Mouse (Mus musculus) adrenal gland, postnatal 14 days (tissue): ENCODE measurements around the gene Ggt1. TPM values are rescaled to one million over a fixed set of nuclear protein-coding genes. Genes with fewer than 3 reads are reported as not detected.
A peak's percentile ranks its signal among the peaks of the same experiment; 100 is the strongest.

Source experiments
- DNase-seq: peaks from one replicate; pipeline ENCODE4 v3.0.0; 2021; ENCODE audit warnings: mixed read lengths
- total RNA-seq: library from RNA; stranded (reverse); gene quantifications from 2 replicates; pipeline ENCODE4 v1.2.3, GENCODE M21; 2021

The Ggt1 gene
- total RNA-seq, 1 experiment from 2014 or later = not detected

DNA sequence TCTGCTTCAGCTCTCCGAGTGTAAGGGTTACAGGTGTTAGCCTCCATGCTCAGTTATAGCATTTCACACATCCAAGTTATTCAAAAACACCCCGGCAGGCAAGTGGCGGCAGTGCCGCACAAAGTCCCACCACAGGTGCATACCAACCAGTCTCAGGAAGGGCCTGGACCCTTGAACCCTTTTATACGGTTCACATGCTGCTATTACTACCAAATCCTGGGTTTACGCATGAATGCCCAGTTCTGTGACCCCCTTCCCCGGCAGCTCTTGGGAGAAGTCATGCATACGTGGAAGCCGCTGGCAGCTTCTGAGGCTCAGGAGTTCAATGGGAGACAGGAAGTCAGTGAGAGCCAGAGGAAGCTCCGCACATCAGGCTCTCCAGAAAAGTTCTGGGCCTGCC lies 11.8 kb downstream of the Ggt1 start:
- DNase-seq = no peak

DNA sequence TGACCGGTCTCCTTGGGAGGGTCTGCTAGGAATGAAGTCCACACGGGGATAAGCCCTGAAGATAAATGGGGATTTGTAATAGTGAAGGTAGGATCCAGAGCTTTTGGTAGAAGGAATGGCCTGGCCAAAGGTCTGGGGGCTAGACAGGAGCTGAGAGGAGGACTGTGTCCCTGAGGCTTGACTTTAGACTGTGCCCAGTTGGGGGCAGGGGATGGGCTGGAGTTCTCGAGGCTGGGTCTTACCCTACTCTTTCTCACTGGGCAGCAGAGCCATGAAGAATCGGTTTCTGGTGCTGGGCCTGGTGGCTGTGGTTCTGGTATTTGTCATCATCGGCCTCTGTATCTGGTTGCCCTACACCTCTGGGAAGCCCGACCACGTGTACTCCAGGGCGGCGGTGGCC lies 12.6 kb downstream of the Ggt1 start:
- no peak for DNase-seq

DNA sequence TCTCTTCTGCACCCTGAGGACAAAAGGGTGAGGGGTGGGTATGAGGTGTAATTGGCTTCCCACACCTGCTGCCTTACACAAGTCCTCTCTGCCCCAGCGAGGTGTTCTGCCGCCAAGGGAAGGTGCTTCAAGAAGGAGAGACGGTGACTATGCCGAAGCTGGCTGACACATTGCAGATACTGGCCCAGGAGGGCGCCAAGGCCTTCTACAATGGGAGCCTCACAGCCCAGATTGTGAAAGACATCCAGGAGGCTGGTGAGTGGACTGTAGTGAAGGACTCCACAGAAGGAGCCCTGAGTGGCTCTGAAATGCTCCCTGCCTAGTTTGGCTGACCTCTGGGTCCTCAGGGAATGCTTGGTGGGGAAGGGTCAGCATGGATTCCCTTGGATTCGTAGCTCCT lies 17.7 kb downstream of the Ggt1 start:
- peak; percentile 43 for DNase-seq

- DNase-seq = peak; percentile 94
Measured at GRCm38 (mm10) chr10:75585876-75586552, 24.6 kb downstream of the Ggt1 start.

DNA sequence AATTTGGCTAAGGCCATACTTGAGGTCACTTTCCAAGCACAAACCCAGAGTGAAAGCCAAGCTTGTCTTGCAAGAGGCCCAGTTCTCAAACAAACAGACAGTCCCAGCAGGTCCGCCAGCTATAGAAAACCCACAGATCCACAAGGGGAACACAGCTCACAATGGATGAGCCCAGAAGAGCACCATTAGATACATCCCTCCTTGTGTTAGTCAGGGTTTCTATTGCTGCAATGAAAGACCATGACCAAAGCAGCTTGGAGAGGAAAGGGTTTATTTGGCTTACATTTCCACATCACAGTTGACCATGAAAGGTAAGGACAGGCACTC lies 25.1 kb downstream of the Ggt1 start:
- DNase-seq = no peak

DNA sequence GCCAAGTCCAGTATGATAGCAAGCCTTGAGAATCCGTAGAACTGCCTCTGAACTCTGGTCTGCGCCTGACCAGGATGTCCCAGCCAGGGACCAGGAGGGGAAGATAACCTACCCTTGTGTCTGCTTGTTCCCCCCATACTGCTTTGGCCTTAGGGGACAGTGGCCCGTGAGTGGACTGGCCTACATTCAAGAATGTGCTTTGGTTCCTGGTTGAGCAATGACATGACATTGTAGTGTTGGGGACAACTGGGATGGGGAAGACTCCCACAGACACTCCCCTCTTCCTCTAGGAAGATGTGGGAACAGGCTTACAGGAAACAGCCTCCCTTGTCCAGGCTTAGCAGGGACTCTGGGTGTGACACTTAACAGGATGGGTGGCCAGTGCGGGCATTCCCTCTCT lies 26.4 kb downstream of the Ggt1 start:
- DNase-seq = no peak

DNA sequence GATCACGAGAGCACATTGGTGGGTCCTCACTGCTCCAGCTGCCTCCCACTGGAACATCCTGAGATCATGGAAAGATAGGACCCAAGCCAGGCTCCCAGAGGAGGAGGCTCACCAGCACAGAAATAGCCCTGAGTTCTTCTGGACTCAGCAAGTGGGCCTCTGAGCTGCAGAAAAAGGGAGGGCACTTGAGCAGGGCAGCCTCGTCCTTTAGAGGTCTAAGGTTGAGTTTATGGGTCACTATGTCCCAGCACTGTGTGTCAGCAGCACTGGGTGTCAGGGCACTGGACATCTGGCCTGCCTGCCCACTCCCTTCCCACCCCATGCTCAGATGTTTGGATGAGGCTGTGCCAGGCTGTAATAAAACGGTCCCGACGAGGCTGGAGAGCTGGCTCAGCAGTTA lies 26.9 kb downstream of the Ggt1 start:
- DNase-seq = no peak

- DNase-seq = peak; percentile 57
Measured at GRCm38 (mm10) chr10:75589129-75589528, 27.7 kb downstream of the Ggt1 start, which contains the start of gene Ggt5. Gene Ggt5, plus strand, starts transcription at chr10:75589340.

- peak; percentile 52 for DNase-seq
Measured at GRCm38 (mm10) chr10:75589651-75590050, 28.2 kb downstream of the Ggt1 start.

DNA sequence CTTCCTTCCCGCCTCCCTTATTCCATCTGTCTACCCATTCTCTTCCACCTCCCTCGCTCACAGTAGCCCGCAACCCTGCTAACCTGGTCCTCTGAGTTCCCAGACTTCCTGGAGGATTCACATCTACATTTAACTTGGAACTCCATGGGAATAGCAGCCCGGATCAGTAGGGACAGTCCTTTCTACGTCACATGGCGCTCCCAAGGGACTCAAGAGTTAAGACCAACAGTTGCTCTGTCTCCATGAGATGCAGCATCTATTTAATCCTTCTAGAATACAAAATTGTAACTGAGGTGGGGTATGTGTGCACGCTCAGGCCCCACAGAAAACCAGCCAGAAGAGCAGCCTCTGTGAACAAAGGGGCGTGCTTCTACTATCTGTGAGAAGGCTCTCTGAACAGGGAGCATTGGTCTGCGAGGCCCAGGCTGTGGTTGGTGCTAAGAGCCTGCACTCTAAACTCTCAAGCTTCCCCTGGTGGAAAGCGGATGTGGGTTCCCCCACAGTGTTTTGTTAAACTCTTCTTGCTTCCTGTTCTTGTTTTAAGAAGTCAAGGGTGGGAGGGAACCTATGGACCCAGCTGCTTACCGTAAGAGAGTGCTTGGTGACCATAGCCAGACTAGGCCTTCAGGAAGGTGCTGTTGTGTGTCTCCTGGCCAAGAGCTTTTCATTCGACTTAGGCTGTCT lies 29.9 kb downstream of the Ggt1 start:
- DNase-seq = peak; percentile 57

- DNase-seq = no peak
Measured at GRCm38 (mm10) chr10:75592585-75592984, 31.2 kb downstream of the Ggt1 start.

DNA sequence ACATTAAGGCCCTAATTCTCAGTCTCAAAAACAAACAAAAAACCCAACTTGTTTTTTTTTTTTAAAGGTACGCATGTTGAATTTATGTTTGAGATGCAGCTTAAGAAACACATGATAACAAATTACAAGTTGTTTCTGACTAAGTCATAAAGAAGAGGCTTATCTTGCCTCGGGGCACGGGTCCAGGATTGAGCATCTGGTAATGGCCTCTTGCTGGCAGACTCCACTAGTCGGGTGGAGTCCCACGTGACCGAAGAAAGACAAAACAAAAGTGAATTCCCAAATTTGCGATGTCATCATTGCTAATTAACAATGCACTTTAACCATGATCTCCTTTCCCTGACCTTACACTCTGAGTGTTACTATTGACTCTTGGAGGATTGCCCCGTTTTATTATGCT lies 34.6 kb downstream of the Ggt1 start:
- DNase-seq = peak; percentile 78

DNA sequence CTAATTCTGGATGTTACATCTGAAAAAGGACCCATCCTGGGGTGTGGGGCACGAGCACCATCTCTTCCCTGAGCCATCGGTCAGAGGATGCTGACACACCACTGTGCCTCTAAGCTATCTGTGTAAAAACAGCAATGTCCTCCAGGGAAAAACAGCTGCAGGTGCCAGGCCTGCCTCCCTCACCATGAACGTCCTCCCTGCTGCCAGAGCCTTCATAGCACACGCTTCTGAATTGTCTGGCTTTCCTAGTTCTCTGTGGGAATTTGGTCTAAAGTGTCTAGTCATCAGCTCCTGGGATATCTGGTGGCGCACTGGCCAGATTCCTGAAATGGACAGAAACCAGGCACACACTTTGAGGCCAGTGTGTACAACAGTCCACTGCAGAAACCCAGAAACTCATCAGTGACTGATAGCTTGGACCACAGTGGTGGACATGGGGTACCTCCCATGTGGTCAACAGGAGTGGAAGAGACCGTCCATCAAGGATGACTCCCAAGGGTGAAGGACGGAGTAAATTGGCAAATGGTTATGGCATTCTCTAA lies 38.9 kb downstream of the Ggt1 start:
- no peak for DNase-seq

GRCm38 (mm10) chr10:75605162-75605846 lies 43.9 kb downstream of the Ggt1 start:
- DNase-seq = no peak

- DNase-seq = no peak
Measured at GRCm38 (mm10) chr10:75607253-75607652, 45.8 kb downstream of the Ggt1 start.

DNA sequence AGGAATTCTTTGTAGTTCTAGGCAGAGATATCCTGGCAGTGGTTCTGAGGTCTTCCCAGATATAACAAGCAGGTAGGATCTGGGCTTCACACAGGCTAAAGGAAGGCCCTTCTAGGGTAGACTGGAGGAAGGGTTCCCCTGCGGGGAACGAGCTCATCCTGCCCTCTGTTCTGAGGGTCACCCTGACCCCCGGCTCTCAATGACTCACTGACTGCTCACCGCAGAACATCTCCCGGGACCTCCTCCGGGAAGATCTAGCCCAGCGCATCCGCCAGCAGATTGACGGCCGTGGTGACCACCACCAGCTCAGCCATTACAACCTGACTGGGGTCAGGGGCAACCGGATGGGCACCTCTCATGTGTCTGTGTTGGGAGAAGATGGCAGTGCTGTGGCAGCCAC lies 47.6 kb downstream of the Ggt1 start:
- DNase-seq = no peak

DNA sequence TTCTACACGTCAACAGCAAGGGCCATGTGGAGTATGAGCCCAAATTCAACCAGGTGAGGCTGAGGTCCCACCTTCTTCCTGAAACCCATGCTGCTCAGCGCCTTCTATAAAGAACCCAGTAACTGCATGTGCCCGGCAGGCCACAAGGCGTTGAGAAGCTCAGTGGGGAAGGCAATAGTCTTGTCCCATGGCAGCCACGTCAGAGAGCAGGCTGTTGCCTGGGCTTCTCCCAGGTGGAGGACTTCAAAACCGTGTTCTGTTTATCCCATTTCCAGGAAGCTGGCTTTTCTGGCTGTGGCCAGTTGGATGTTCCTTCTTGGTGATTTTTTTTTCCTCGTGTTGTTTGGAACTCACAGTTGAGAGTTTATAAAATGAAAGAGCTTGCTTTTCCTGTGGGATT lies 49.1 kb downstream of the Ggt1 start:
- DNase-seq = no peak

DNA sequence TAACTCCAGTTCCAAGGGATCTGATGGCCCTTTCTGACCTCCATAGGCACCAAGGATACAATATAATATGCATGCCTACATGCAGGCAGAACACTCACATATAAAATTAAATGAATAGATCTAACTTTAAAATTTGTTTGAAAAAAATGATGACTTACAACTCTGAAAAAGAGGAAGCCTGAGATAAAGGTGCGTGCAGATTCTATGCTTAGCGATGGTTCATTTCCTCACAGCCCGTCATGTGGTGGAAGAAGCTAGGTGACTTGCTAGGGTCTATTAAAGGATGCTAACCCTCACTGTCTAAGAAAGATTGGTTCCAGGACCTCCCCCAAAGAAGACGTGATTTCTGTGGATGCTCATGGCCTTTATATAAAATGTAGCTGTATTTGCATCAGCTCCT lies 54.6 kb downstream of the Ggt1 start:
- DNase-seq = no peak

DNA sequence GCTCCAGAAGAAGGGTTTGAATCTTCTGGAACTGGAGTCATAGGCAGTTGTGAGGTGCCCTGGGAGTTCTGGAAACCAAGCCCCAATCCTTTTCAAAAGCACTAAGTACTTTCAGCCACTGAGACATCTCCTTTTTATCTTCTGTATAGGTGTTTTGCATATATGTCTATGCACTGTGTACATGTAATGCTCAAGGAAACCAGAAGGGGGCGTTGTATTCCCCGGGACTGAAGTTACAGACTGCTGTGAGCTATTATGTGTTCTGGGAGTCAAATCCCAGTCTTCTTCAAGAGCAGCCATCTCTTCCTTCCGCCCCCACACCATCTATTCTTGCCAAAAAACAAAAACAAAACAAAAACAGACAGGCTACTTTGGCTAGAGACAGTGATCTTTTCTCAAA lies 59.4 kb downstream of the Ggt1 start:
- DNase-seq = no peak

DNA sequence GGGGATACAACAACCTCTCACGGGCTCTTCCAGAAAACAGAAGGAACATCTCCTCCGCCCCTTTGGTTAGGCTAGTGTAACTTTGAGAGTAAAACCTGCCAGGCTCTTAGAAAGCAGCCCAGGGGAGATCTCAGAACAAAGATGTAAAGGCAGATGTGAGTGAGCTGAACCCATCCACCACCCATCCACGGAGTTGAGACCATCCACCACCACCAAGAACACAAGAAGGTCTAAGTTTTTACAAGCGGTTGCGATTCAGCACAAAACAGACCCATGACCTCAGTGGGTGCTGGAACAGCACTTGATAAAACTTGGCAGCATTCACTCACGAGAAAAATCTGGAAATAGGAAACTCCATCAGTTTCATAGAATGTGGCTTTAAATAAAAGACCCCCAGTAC lies 64.5 kb downstream of the Ggt1 start:
- DNase-seq = no peak

DNA sequence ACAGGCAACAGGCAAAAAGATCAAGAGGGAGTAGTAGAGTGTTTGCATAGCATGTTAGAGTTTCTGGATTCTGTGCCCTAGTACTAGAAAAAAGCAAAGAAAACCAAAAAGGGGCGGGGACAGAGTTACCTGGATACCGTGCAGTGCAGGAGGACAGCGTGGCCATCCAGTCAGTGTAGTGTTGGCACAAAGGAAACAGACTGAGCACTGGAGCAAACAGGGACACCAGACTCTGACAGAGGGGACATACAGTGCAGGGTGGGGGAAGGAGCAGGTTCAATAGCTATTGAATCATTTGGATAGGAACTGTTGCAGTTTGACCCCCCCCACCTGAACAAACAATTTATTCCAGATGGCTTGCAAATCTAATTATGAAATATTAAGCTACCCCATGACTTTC lies 65.6 kb downstream of the Ggt1 start:
- DNase-seq = peak; percentile 47

- peak; percentile 83 for DNase-seq
Measured at GRCm38 (mm10) chr10:75627490-75627889, 66.1 kb downstream of the Ggt1 start.

DNA sequence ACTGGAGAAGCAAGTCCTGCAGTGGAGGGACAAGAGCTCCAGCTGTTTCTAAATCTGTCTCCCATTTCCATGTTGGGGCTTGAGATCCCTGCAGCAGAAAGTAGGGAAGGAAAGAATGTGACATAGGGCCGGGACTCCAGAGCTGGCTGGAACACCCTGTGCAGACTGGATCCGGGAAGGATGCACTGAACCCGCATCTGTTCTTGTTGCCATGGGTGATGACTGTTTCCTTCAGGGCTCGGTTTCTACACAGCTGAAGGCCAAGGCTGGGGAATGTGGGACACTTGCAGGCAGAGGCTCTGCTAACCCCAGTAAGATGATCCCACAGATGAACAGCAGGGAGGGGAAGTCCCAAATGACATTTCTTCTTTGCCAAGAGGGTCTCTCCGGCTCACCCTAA lies 71.2 kb downstream of the Ggt1 start:
- peak; percentile 61 for DNase-seq
